Mouse (Mus musculus) intestine, embryonic 16.5 days (tissue): ENCODE measurements around the gene Wnt10b. TPM values are rescaled to one million over a fixed set of nuclear protein-coding genes. Genes with fewer than 3 reads are reported as not detected.

Experiments
- ATAC-seq: fragments of 200-750 bp; cut with Nextera tagmentation; 2 replicates; pipeline ENCODE4 v1.8.0; 2017; ENCODE audit warnings: moderate TSS enrichment, moderate library complexity
- H3K27ac ChIP-seq: fragments of 300-500 bp; sonication (generic); 2 replicates; pipeline ENCODE4 v1.5.1; 2014; ENCODE audit warnings: mild to moderate bottlenecking, low read length
- H3K27me3 ChIP-seq: fragments of 300-500 bp; sonication (generic); replicated peaks from 2 replicates; pipeline ENCODE4 v1.6.1; 2014; ENCODE audit warnings: low read length, control low read depth, mixed read lengths; ENCODE audit not compliant: control insufficient read depth, insufficient read depth
- H3K36me3 ChIP-seq: fragments of 300-500 bp; sonication (generic); 2 replicates; pipeline ENCODE4 v1.6.1; 2014; ENCODE audit warnings: low read length, control low read depth; ENCODE audit not compliant: control insufficient read depth, insufficient read depth
- H3K4me1 ChIP-seq: fragments of 300-500 bp; sonication (generic); 2 replicates; pipeline ENCODE4 v1.6.1; 2014; ENCODE audit warnings: low read length, control low read depth, mixed read lengths; ENCODE audit not compliant: control insufficient read depth, insufficient read depth
- H3K4me2 ChIP-seq: fragments of 300-500 bp; sonication (generic); 2 replicates; pipeline ENCODE4 v1.6.1; 2014; ENCODE audit warnings: low read depth, low read length, control low read depth
- H3K4me3 ChIP-seq: fragments of 300-500 bp; sonication (generic); 2 replicates; pipeline ENCODE4 v1.5.1; 2014; ENCODE audit warnings: mild to moderate bottlenecking, low read length
- H3K9ac ChIP-seq: fragments of 300-500 bp; sonication (generic); 2 replicates; pipeline ENCODE4 v1.6.1; 2014; ENCODE audit warnings: low read depth, low read length
- H3K9me3 ChIP-seq: fragments of 300-500 bp; sonication (generic); 2 replicates; pipeline ENCODE4 v1.6.1; 2016; ENCODE audit warnings: low read length, control low read depth; ENCODE audit not compliant: control insufficient read depth
- WGBS: fragments of 180-500 bp; shearing (Covaris S2); extraction: QIAGEN DNeasy Blood & Tissue Kit; methylation state at CpG from one replicate; pipeline ENCODE4 v1.1.7; 2014; 5-methylcytosine and 5-hydroxymethylcytosine counted together
- polyA plus RNA-seq: library from polyadenylated mRNA; unstranded; fragments of >200 nt; fragmentation: Nextera tagmentation; extraction: Ambion mirVana; gene quantifications from 2 replicates; pipeline ENCODE4 v1.2.1, GENCODE M21; 2015

Gene Wnt10b
- polyA plus RNA-seq, 1 experiment from 2014 or later, result 0.09 TPM

GRCm38 (mm10) chr15:98740219-98740618 lies 37.7 kb downstream of the Wnt10b start:
- Histone ChIP-seq H3K27me3 (no peaks in the 10 kb centered on the region), H3K9me3 (no peaks in the 10 kb centered on the region), H3K9ac (no peak overlapping the region), H3K4me2 (no peak overlapping the region), H3K36me3 (peaks cover 30% of the 10 kb centered on the region; the same call in 1 of the 2 replicates), H3K4me1 (peaks cover under 1% of the 10 kb centered on the region; the same call in 1 of the 2 replicates), H3K4me3 (no peak overlapping the region), H3K27ac (no peak overlapping the region)
- WGBS, result 86% methylated on average over 8 of the region's 8 CpGs
- no peak for ATAC-seq

- Histone ChIP-seq H3K9ac (no peak overlapping the region), H3K27me3 (no peaks in the 10 kb centered on the region), H3K4me3 (no peak overlapping the region), H3K36me3 (peaks cover 30% of the 10 kb centered on the region; the same call in 1 of the 2 replicates), H3K9me3 (no peaks in the 10 kb centered on the region), H3K4me2 (no peak overlapping the region), H3K4me1 (peaks cover 2% of the 10 kb centered on the region; the same call in 1 of the 2 replicates), H3K27ac (no peak overlapping the region)
- WGBS, result 73% methylated on average over 4 of the region's 4 CpGs
- no peak for ATAC-seq
Observed at GRCm38 (mm10) chr15:98738796-98739195, 39.2 kb downstream of the Wnt10b start.

GRCm38 (mm10) chr15:98737881-98738280 lies 40.1 kb downstream of the Wnt10b start:
- no peak for ATAC-seq
- H3K27me3 ChIP-seq, result no peaks in the 10 kb centered on the region

DNA sequence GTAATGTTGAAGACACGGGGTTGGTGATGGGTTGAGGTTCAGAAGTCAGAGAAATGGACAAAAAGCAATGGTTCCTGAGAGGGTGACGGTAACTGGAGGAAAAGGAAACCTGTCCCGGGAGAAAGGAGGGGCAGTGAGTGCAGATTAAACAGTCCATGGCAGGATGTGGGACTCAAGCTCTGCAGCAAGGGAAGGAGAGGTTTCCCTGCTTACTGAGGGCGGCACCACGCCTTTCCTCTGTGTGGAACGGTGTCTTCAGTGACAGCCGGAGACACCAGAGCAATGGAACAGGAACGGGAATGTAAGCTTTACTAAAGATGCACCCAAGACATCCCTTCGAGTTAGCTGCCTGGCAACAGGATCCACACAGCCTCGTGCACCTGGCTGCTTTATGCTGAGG lies 41.4 kb downstream of the Wnt10b start:
- Histone ChIP-seq H3K9ac (no peak overlapping the region), H3K27me3 (no peaks in the 10 kb centered on the region), H3K4me2 (no peak overlapping the region), H3K9me3 (no peaks in the 10 kb centered on the region), H3K27ac (no peak overlapping the region; the same call in 1 of the 2 replicates), H3K4me3 (no peak overlapping the region), H3K36me3 (peaks cover 30% of the 10 kb centered on the region; the same call in 1 of the 2 replicates), H3K4me1 (peaks cover 9% of the 10 kb centered on the region; the same call in 1 of the 2 replicates)
- 88% methylated on average over 10 of the region's 10 CpGs for WGBS
- ATAC-seq, result no peak

More at GRCm38 (mm10) chr15:98737881-98738280, 40.1 kb downstream of the Wnt10b start:
- Histone ChIP-seq H3K9ac (no peak overlapping the region), H3K9me3 (no peaks in the 10 kb centered on the region), H3K4me3 (no peak overlapping the region), H3K4me1 (0 out of 2 replicates have a peak, but pooled peaks cover 6% of the 10 kb centered on the region), H3K27ac (no peak overlapping the region), H3K4me2 (no peak overlapping the region), H3K36me3 (peaks cover 30% of the 10 kb centered on the region; the same call in 1 of the 2 replicates)

GRCm38 (mm10) chr15:98733976-98734566 lies 43.9 kb downstream of the Wnt10b start:
- H3K4me1 ChIP-seq, result peaks cover 9% of the 10 kb centered on the region; the same call in 1 of the 2 replicates
- peak overlapping the region; percentile 67 for H3K27ac ChIP-seq
- H3K4me2 ChIP-seq, result no peak overlapping the region
- H3K36me3 ChIP-seq, result peaks cover 15% of the 10 kb centered on the region; the same call in 1 of the 2 replicates
- H3K27me3 ChIP-seq, result no peaks in the 10 kb centered on the region
- no peak overlapping the region for H3K9ac ChIP-seq
- no peaks in the 10 kb centered on the region for H3K9me3 ChIP-seq
- 64% methylated on average over 5 of the region's 5 CpGs for WGBS
- H3K4me3 ChIP-seq, result no peak overlapping the region
- ATAC-seq, result peak; percentile 30

- no peaks in the 10 kb centered on the region for H3K9me3 ChIP-seq
- no peak overlapping the region; the same call in 1 of the 2 replicates for H3K4me2 ChIP-seq
- peak; percentile 77 for ATAC-seq
- H3K4me1 ChIP-seq, result peaks cover 10% of the 10 kb centered on the region; the same call in 1 of the 2 replicates
- no peaks in the 10 kb centered on the region for H3K27me3 ChIP-seq
- H3K4me3 ChIP-seq, result no peak overlapping the region
- H3K9ac ChIP-seq, result no peak overlapping the region
- peaks cover 11% of the 10 kb centered on the region; the same call in 1 of the 2 replicates for H3K36me3 ChIP-seq
- peak overlapping the region; percentile 67 for H3K27ac ChIP-seq
- WGBS, result 53% methylated on average over 6 of the region's 6 CpGs
Observed at GRCm38 (mm10) chr15:98733370-98733769, 44.6 kb downstream of the Wnt10b start.

GRCm38 (mm10) chr15:98732006-98732531 lies 45.9 kb downstream of the Wnt10b start:
- no peak for ATAC-seq
- Histone ChIP-seq H3K9me3 (no peaks in the 10 kb centered on the region), H3K4me3 (no peak overlapping the region), H3K9ac (no peak overlapping the region), H3K4me1 (peaks cover 18% of the 10 kb centered on the region; the same call in 1 of the 2 replicates), H3K27me3 (no peaks in the 10 kb centered on the region), H3K27ac (no peak overlapping the region; the same call in 1 of the 2 replicates), H3K4me2 (no peak overlapping the region), H3K36me3 (peaks cover 11% of the 10 kb centered on the region; the same call in 1 of the 2 replicates)
- WGBS, result 61% methylated on average over 8 of the region's 8 CpGs

DNA sequence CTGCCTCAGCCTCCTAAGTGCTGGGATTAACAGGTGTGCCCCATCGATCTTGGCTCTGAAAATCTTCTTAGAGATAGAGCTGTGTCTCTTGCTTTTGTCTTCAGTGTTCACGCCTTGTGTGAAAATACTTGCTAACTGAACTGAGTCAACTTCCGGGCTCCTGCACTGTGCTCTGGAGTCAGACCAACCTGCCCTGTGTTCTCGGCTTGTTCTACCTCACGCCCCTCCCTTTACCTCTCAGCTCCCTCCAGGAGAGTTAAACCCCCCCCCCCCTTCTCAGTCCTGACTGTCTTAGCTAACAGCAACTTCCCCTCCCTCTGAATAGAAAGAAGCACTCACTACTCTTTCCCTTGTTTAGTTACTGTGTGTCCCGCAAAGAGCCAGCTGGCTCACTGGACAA lies 47.2 kb downstream of the Wnt10b start:
- WGBS, result 80% methylated on average over 6 of the region's 6 CpGs
- Histone ChIP-seq H3K9me3 (no peaks in the 10 kb centered on the region), H3K4me3 (no peak overlapping the region), H3K36me3 (peaks cover under 1% of the 10 kb centered on the region; the same call in 1 of the 2 replicates), H3K27me3 (no peaks in the 10 kb centered on the region), H3K27ac (no peak overlapping the region), H3K4me2 (no peak overlapping the region), H3K9ac (no peak overlapping the region), H3K4me1 (peaks cover 24% of the 10 kb centered on the region; the same call in 1 of the 2 replicates)
- ATAC-seq, result no peak

GRCm38 (mm10) chr15:98729791-98730545 lies 48.0 kb downstream of the Wnt10b start:
- Histone ChIP-seq H3K36me3 (no peaks in the 10 kb centered on the region), H3K4me1 (peaks cover 22% of the 10 kb centered on the region; the same call in 1 of the 2 replicates), H3K27me3 (no peaks in the 10 kb centered on the region), H3K4me3 (no peak overlapping the region), H3K9me3 (no peaks in the 10 kb centered on the region), H3K9ac (no peak overlapping the region), H3K4me2 (no peak overlapping the region), H3K27ac (no peak overlapping the region)
- whole genome bisulfite sequencing, result 67% methylated on average over 7 of the region's 7 CpGs
- no peak for ATAC-seq
